16 mouse cellular contexts compared by ENCODE assay signal in the genomic region with DNA sequence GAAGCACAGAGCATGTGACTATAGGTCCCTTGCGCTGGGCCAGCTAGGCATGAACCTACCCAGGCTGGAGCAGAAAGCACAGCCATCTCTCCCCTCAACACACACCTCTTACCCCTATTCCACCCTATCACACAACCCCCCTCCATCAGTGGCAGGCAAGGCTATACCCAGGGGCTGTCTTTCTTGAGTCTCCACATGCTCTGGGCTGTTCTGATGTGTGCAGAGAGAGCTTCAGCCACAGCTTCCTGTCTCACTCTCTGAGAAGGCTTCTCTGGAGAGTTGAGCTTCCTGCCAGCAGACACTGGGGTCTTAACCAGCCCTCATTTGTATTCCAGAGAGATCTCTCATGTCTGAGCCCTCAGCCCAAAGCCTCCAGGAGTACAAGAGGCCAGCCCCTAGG. TPM values are rescaled to one million over a fixed set of nuclear protein-coding genes. Genes with fewer than 3 reads are reported as not detected.
A peak's percentile ranks its signal among the peaks of the same experiment; 100 is the strongest.
DNase-seq lines count a peak whose midpoint lies in the region; ATAC-seq and TF ChIP-seq lines count a peak whose summit lies in the region.
"Had no signal": no experiment of that assay in that cellular context is flagged by ENCODE, and none has a peak within 500 bp of the region (broad histone marks: within the 10 kb centered on the region; RNA-seq: fewer than 3 reads in every experiment).

No protein-coding gene starts in this region.

- ATAC-seq in liver, embryonic 11.5 days (replicated peaks; ENCODE audit: low FRiP score) = 0 out of 2 replicates have a peak, but pooled peaks have one; percentile 25
- peak; percentile 36; the same call in 1 of the 2 replicates for ATAC-seq in megakaryocyte, adult 5-6 weeks (ENCODE audit: poor library complexity, severe bottlenecking)
- ATAC-seq: liver, embryonic 12.5 days had no signal

- no peak overlapping the region for H3K4me2 ChIP-seq in liver, embryonic 11.5 days
- no peak overlapping the region for H3K4me2 ChIP-seq in CH12.LX (ENCODE audit: insufficient read depth, low read depth, poor library complexity, severe bottlenecking)
- H3K4me2 ChIP-seq: embryonic facial prominence, embryonic 12.5 days; liver, embryonic 12.5 days had no signal

- dilution Hi-C loops in CH12.LX (cut with MboI; ENCODE audit: extremely low pct_ligation_motif_present, extremely low pct_unique_long_range_greater_than_20kb, low sequenced_read_pairs) = no loop called here

- no peaks in the 10 kb centered on the region for H3K4me1 ChIP-seq in liver, embryonic 11.5 days (replicated peaks; ENCODE audit: control insufficient read depth, insufficient read depth, low read length)
- H3K4me1 ChIP-seq in CH12.LX (ENCODE audit: control insufficient read depth in 1 of 2, insufficient read depth in 2 of 2) = peaks cover 0 to 33% of the 10 kb centered on the region in 2 experiments; a peak in 2 of 4 replicates

- in situ Hi-C loops in CH12.LX (cut with MboI; ENCODE audit: low pct_ligation_motif_present, low pct_unique_long_range_greater_than_20kb, low sequenced_read_pairs) = no loop called here

- no peak for TF ChIP-seq EP300 in CH12.LX (IDR thresholded peaks at IDR 0.05; ENCODE audit: low read length)

- no peak for TF ChIP-seq RAD21 in CH12.LX (IDR thresholded peaks at IDR 0.05; ENCODE audit: low read depth, low read length)

- H3K27ac ChIP-seq in liver, embryonic 11.5 days (ENCODE audit: low read depth, low read length) = no peak overlapping the region
- H3K27ac ChIP-seq in CH12.LX (ENCODE audit: insufficient read depth, low read depth) = no peak overlapping the region
- H3K27ac ChIP-seq: embryonic facial prominence, embryonic 12.5 days; liver, embryonic 12.5 days had no signal

- no peaks in the 10 kb centered on the region for H3K27me3 ChIP-seq in liver, embryonic 11.5 days (replicated peaks; ENCODE audit: control insufficient read depth, insufficient read depth, low read length)
- no peaks in the 10 kb centered on the region for H3K27me3 ChIP-seq in CH12.LX (replicated peaks)
- H3K27me3 ChIP-seq: embryonic facial prominence, embryonic 12.5 days; liver, embryonic 12.5 days had no signal

- no peak for DNase-seq in liver, embryonic 11.5 days (ENCODE audit: low spot score)
- DNase-seq in liver (no peak), CH12.LX (ENCODE audit: extremely low read depth) (peak; percentile 31)
- peak; percentile 85 for DNase-seq in thymus, postnatal 0 days (ENCODE audit: low spot score)
- no peak for DNase-seq in testis, postnatal 14 days (ENCODE audit: low spot score)
- DNase-seq in frontal cortex, postnatal 25 days (ENCODE audit: low spot score in 2 of 2) = no peak
- DNase-seq in lung, adult 18-20 months = no peak
- DNase-seq: heart, adult 18-20 months; heart, postnatal 4 days; kidney, postnatal 10 days; lung, postnatal 36 days; retina, postnatal 1 day had no signal

- TF ChIP-seq CTCF in CH12.LX (conservative IDR thresholded peaks at IDR 0.05 in 1 of 2, IDR thresholded peaks at IDR 0.05 in 1 of 2; ENCODE audit: low read depth in 2 of 2, low read length in 2 of 2) = no peak

- H3K9me3 ChIP-seq in liver, embryonic 11.5 days (ENCODE audit: control insufficient read depth, low read length) = no peaks in the 10 kb centered on the region
- H3K9me3 ChIP-seq in CH12.LX (replicated peaks; ENCODE audit: low read length) = no peaks in the 10 kb centered on the region
- H3K9me3 ChIP-seq: embryonic facial prominence, embryonic 12.5 days; liver, embryonic 12.5 days had no signal

- no peak overlapping the region for H3K4me3 ChIP-seq in liver, embryonic 11.5 days (ENCODE audit: low read depth, low read length)
- no peak overlapping the region for H3K4me3 ChIP-seq in CH12.LX (replicated peaks in 1 of 3; ENCODE audit: low read depth in 2 of 3, low read length in 2 of 3, poor library complexity in 1 of 3)
- H3K4me3 ChIP-seq: embryonic facial prominence, embryonic 12.5 days; liver, embryonic 12.5 days had no signal

- 90% methylated on average over 1 of the region's 1 CpGs for WGBS in liver, embryonic 11.5 days

- H3K9ac ChIP-seq in liver, embryonic 11.5 days (ENCODE audit: low read depth, low read length) = no peak overlapping the region
- no peak overlapping the region for H3K9ac ChIP-seq in CH12.LX (ENCODE audit: insufficient read depth, low read depth)
- H3K9ac ChIP-seq: embryonic facial prominence, embryonic 12.5 days; liver, embryonic 12.5 days had no signal

- no peaks in the 10 kb centered on the region for H3K79me2 ChIP-seq in CH12.LX (replicated peaks; ENCODE audit: control insufficient read depth, extremely low read depth, insufficient read depth, poor library complexity, severe bottlenecking)

- no peak for TF ChIP-seq POLR2A in CH12.LX (IDR thresholded peaks at IDR 0.05; ENCODE audit: low read depth, low read length)

- no peaks in the 10 kb centered on the region for H3K36me3 ChIP-seq in liver, embryonic 11.5 days (ENCODE audit: control insufficient read depth, insufficient read depth, low read length)
- peaks cover 7 to 90% of the 10 kb centered on the region in 2 experiments for H3K36me3 ChIP-seq in CH12.LX (replicated peaks in 1 of 2; ENCODE audit: control insufficient read depth in 1 of 2, insufficient read depth in 1 of 2, low read length in 1 of 2)
- H3K36me3 ChIP-seq: embryonic facial prominence, embryonic 12.5 days; liver, embryonic 12.5 days had no signal

TF ChIP-seq in CH12.LX, 34 proteins besides CTCF, POLR2A, EP300 and RAD21:
- TF ChIP-seq SMC3 (IDR thresholded peaks at IDR 0.05; ENCODE audit: low read depth, low read length) (no peak), UBTF (IDR thresholded peaks at IDR 0.05; ENCODE audit: low read depth, low read length) (no peak), IRF4 (IDR thresholded peaks at IDR 0.05; ENCODE audit: low read depth, low read length) (no peak), USF1 (IDR thresholded peaks at IDR 0.05; ENCODE audit: low read depth, low read length) (no peak), E2F4 (IDR thresholded peaks at IDR 0.05; ENCODE audit: insufficient replicate concordance, low read depth, low read length) (no peak), ETS1 (conservative IDR thresholded peaks at IDR 0.05; ENCODE audit: low read depth, low read length) (no peak), KAT2A (IDR thresholded peaks at IDR 0.05; ENCODE audit: insufficient replicate concordance, low read length) (no peak), MAX (IDR thresholded peaks at IDR 0.05; ENCODE audit: low read length) (no peak), RCOR1 (conservative IDR thresholded peaks at IDR 0.05; ENCODE audit: low read depth, low read length) (no peak), CHD2 (IDR thresholded peaks at IDR 0.05; ENCODE audit: low read length) (no peak), JUND (conservative IDR thresholded peaks at IDR 0.05; ENCODE audit: low read depth, low read length) (no peak), POLR2AphosphoS2 (IDR thresholded peaks at IDR 0.05; ENCODE audit: low read depth, low read length) (no peak), MAZ (IDR thresholded peaks at IDR 0.05; ENCODE audit: low read depth, low read length) (no peak)
TF ChIP-seq in CH12.LX: peak in this region for 0.

RNA-seq across cellular contexts. Expression of a gene that starts 57.7 kb away (rescaled TPM):
- 0.88 and 1.5 TPM in 2 replicates for polyA plus RNA-seq in liver, embryonic 11.5 days (2014; fragmentation: Nextera tagmentation; extraction: Ambion mirVana)
- total RNA-seq in CH12.LX (2012; rRNA removed) (not detected in 2 replicates), CH12.LX (2014; rRNA removed) (not detected in 2 replicates)
- polyA plus RNA-seq in CH12.LX (2012; ENCODE audit: insufficient read length, low read depth) = not detected in 2 replicates
- not detected in 2 replicates for total RNA-seq in megakaryocyte, adult 5-6 weeks (2015)
- not detected in 2 replicates for total RNA-seq in megakaryocyte, adult 5-6 weeks (2017)
- polyA plus RNA-seq in thymus, postnatal 0 days (2015; fragmentation: Nextera tagmentation; extraction: Ambion mirVana) = 13.2 and 25.2 TPM in 2 replicates
- total RNA-seq: heart, adult 18-20 months; MEL had no signal

Comparison
In these comparisons a context has a peak if more than half of its experiments do, and no peak if none do; other contexts are left out.
1. DNase-seq: peak in CH12.LX (single experiment) and thymus, postnatal 0 days (single experiment); none in liver, embryonic 11.5 days (single experiment), liver (single experiment), testis, postnatal 14 days (single experiment), frontal cortex, postnatal 25 days (0 of 2) and lung, adult 18-20 months (0 of 2).